Mouse (Mus musculus) embryonic facial prominence, embryonic 11.5 days (tissue): ENCODE measurements around the gene Kifc5b. TPM values are rescaled to one million over a fixed set of nuclear protein-coding genes. Genes with fewer than 3 reads are reported as not detected.

Source experiments
- ATAC-seq: fragments of 200-750 bp; cut with Nextera tagmentation; replicated peaks from 2 replicates; pipeline ENCODE4 v1.8.0; 2017; ENCODE audit warnings: low read depth; ENCODE audit not compliant: insufficient number of reproducible peaks, low FRiP score, low TSS enrichment
- DNase-seq: peaks from one replicate; pipeline ENCODE4 v3.0.0-alpha.2; 2015; ENCODE audit warnings: low spot score
- H3K27ac ChIP-seq: fragments of 300-500 bp; sonication (generic); replicated peaks from 2 replicates; pipeline ENCODE4 v1.5.1; 2014; ENCODE audit warnings: mild to moderate bottlenecking, low read depth, low read length, control low read depth
- H3K27me3 ChIP-seq: fragments of 300-500 bp; sonication (generic); 2 replicates; pipeline ENCODE4 v1.6.1; 2014; ENCODE audit warnings: mild to moderate bottlenecking, low read length, moderate library complexity, mixed read lengths; ENCODE audit not compliant: control insufficient read depth, insufficient read depth
- H3K36me3 ChIP-seq: fragments of 300-500 bp; sonication (generic); replicated peaks from 2 replicates; pipeline ENCODE4 v1.6.1; 2014; ENCODE audit warnings: low read depth, mild to moderate bottlenecking, low read length, moderate library complexity, mixed read lengths; ENCODE audit not compliant: control insufficient read depth, insufficient read depth
- H3K4me1 ChIP-seq: fragments of 300-500 bp; sonication (generic); 2 replicates; pipeline ENCODE4 v1.6.1; 2014; ENCODE audit warnings: low read length, mixed read lengths; ENCODE audit not compliant: control insufficient read depth, insufficient read depth
- H3K4me2 ChIP-seq: fragments of 300-500 bp; sonication (generic); 2 replicates; pipeline ENCODE4 v1.6.1; 2014; ENCODE audit warnings: low read depth, mild to moderate bottlenecking, control low read depth, low read length, moderate library complexity
- H3K4me3 ChIP-seq: fragments of 300-500 bp; sonication (generic); 2 replicates; pipeline ENCODE4 v1.5.1; 2014; ENCODE audit warnings: low read depth, low read length, control low read depth
- H3K9ac ChIP-seq: fragments of 300-500 bp; sonication (generic); replicated peaks from 2 replicates; pipeline ENCODE4 v1.6.1; 2014; ENCODE audit warnings: mild to moderate bottlenecking, control low read depth, low read length
- H3K9me3 ChIP-seq: fragments of 300-500 bp; sonication (generic); replicated peaks from 2 replicates; pipeline ENCODE4 v1.6.1; 2016; ENCODE audit warnings: mild to moderate bottlenecking, low read length, inconsistent platforms, mixed read lengths; ENCODE audit not compliant: control insufficient read depth
- WGBS: fragments of 180-500 bp; shearing (Covaris S2); extraction: QIAGEN DNeasy Blood & Tissue Kit; methylation state at CpG from one replicate; pipeline ENCODE4 v1.1.7; 2014; 5-methylcytosine and 5-hydroxymethylcytosine counted together
- polyA plus RNA-seq: library from polyadenylated mRNA; unstranded; fragments of >200 nt; fragmentation: Nextera tagmentation; extraction: Ambion mirVana; gene quantifications from 2 replicates; pipeline ENCODE4 v1.2.1, GENCODE M21; 2014

Kifc5b gene
- polyA plus RNA-seq, 1 experiment from 2014 or later, result 3.9 TPM

DNA sequence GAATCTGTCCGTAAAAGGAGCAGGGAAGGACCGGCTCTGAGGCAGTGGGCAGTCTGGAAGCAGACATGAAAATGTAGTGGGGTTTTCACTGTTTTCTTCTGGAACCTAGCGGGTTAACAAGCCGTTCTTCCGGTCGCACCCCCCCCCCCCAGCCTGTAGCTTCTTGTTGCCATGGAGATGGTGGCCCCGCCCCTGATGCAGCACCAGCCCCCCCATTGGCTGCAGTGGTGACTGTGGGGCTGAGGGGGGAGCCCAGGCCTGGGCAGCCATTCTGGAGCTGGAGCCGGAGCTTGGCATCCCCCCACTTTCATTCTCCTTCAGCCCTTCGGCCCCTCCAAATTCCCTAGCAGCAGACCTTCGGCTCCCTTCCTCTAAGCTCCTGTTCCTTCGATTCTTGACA is 34.5 kb downstream of the Kifc5b start:
- Histone ChIP-seq H3K4me3 (peak overlapping the region; percentile 23), H3K9ac (peak overlapping the region; percentile 62; the same call in 1 of the 2 replicates), H3K27ac (no peak overlapping the region), H3K36me3 (no peaks in the 10 kb centered on the region), H3K27me3 (no peaks in the 10 kb centered on the region), H3K9me3 (no peaks in the 10 kb centered on the region), H3K4me2 (peak overlapping the region; percentile 81), H3K4me1 (peaks cover 17% of the 10 kb centered on the region)
- under 1% methylated on average over 11 of the region's 11 CpGs for WGBS
- DNase-seq (peak; percentile 90), ATAC-seq (peak; percentile 57; the same call in 1 of the 2 replicates)

DNA sequence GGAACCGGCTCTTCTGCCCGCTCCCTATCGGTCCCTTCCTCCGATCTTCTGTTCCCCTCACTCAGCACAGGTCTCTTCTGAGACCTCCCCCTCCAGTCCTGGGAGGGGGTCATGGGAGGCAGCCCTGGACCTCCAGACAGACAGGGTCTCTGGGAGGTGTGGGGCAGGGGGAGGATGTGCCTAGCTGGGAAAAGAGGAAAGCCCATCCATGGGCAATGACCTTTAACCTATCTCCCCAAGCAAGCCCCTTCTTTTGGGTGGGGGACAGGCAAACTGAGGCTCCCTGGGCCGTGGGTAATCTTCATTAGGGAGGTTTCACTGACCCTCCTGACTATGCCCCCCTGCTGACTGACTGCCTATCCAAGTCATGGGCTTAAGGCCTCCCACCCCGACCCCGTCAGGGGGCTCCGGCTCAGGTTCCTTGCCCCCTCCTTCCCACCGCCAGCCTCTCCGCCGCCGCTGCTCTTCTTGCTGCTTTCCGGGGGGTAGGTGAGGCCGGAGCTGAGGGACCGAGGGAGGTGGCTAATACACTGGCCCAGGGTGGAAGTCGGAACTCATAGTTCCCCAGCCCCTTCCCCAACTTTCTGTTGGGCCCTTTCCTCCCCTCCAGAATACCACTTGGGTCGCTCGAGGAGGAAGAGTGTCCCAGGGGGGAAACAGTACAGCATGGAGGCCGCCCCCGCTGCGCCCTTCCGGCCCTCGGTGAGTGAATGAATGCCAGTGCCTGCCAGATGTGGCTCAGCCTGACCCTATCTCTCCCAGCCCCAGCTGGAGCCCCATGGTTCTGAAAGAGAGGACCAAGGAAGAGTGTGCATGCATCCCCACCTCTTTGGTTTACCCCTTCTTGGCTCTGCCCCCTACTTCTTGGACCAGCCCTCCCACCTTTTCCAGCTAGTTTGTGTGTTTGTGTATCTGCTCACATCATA is 35.3 kb downstream of the Kifc5b start:
- Histone ChIP-seq H3K4me1 (peaks cover 17% of the 10 kb centered on the region), H3K27me3 (no peaks in the 10 kb centered on the region), H3K9ac (peak overlapping the region; percentile 62), H3K9me3 (no peaks in the 10 kb centered on the region), H3K36me3 (no peaks in the 10 kb centered on the region), H3K4me2 (peak overlapping the region; percentile 81), H3K27ac (no peak overlapping the region), H3K4me3 (peak overlapping the region; percentile 23)
- DNase-seq (no peak), ATAC-seq (peak; percentile 15; the same call in 1 of the 2 replicates)
- WGBS, result 1% methylated on average over 23 of the region's 23 CpGs

DNA sequence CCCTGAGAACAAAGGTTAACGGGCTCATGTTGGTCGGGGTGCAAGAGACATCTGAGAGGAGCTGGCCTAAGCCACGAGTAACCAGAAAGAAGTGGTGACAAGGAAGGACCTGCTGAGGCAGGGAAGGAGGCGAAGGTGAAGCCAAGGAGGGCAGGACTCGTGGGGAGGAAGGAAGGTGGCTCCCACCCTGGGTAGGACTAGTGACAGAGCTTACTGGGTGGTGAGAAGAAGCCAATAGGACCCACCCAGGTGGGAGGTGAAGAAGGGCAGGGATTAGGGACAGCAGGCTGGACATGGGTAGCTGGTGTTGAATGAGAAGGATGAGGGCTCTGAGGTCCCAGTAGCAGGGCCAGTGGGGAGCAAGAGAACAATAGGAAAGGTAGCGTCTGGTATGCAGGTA is 36.3 kb downstream of the Kifc5b start:
- H3K4me2 ChIP-seq, result peak overlapping the region; percentile 81
- H3K4me3 ChIP-seq, result peak overlapping the region; percentile 23
- DNase-seq (no peak), ATAC-seq (no peak)
- H3K9me3 ChIP-seq, result no peaks in the 10 kb centered on the region
- H3K27ac ChIP-seq, result no peak overlapping the region
- H3K36me3 ChIP-seq, result no peaks in the 10 kb centered on the region; the same call in 1 of the 2 replicates
- no peaks in the 10 kb centered on the region for H3K27me3 ChIP-seq
- WGBS, result 19% methylated on average over 6 of the region's 6 CpGs
- peak overlapping the region; percentile 62 for H3K9ac ChIP-seq
- peaks cover 17% of the 10 kb centered on the region for H3K4me1 ChIP-seq

DNA sequence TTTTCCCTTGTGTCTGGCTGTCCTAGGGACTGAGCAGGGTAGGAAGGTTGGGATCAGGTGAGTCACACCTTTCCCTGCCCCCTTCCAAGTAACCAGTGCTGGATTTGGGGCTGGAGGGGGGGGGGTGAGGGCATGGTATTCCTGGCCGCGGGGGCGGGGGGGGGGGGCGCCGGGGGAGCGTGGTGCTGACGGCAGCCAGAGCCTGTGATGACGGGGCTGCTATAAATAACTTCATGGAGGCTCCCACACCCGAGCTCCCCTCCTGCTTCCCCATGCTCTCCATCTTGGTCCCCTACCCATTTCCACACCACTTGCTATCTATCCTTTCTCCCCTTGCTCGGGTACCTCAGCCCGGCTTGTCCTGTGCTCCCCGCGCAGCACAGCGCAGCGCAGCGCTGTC is 36.8 kb downstream of the Kifc5b start:
- DNase-seq, result no peak
- no peaks in the 10 kb centered on the region for H3K27me3 ChIP-seq
- H3K4me3 ChIP-seq, result 0 out of 2 replicates have a peak overlapping the region, but pooled peaks have one; percentile 15
- peak overlapping the region; percentile 62 for H3K9ac ChIP-seq
- ATAC-seq, result no peak
- H3K4me1 ChIP-seq, result peaks cover 17% of the 10 kb centered on the region
- H3K36me3 ChIP-seq, result no peaks in the 10 kb centered on the region; the same call in 1 of the 2 replicates
- WGBS, result 15% methylated on average over 8 of the region's 16 CpGs
- H3K27ac ChIP-seq, result no peak overlapping the region
- no peaks in the 10 kb centered on the region for H3K9me3 ChIP-seq
- peak overlapping the region; percentile 81 for H3K4me2 ChIP-seq

DNA sequence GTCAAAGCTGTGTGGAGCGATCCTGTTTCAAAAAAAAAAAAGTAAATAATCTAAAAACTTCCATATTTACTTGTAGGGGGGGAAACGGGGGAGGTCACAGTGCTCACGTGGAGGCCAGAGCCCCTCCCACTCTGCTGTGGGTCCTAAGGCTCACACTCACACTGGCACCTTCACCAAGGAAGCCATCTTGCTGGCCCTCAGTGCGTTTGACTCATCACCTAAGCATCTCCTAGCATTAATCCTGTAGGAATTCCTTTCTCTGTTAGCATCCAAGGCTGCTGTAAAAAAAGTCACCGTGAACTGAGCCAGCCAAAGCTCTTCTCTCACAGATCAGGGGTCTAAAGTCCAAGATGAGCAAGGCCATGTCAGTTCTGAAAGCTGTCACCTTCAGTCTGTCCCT is 39.4 kb downstream of the Kifc5b start:
- H3K27ac ChIP-seq, result no peak overlapping the region
- DNase-seq (no peak), ATAC-seq (no peak)
- H3K4me3 ChIP-seq, result no peak overlapping the region
- H3K27me3 ChIP-seq, result no peaks in the 10 kb centered on the region
- H3K4me2 ChIP-seq, result no peak overlapping the region
- H3K36me3 ChIP-seq, result peaks cover 3% of the 10 kb centered on the region
- no peak overlapping the region for H3K9ac ChIP-seq
- H3K9me3 ChIP-seq, result no peaks in the 10 kb centered on the region
- peaks cover 10% of the 10 kb centered on the region; the same call in 1 of the 2 replicates for H3K4me1 ChIP-seq
- 86% methylated on average over 5 of the region's 5 CpGs for WGBS

DNA sequence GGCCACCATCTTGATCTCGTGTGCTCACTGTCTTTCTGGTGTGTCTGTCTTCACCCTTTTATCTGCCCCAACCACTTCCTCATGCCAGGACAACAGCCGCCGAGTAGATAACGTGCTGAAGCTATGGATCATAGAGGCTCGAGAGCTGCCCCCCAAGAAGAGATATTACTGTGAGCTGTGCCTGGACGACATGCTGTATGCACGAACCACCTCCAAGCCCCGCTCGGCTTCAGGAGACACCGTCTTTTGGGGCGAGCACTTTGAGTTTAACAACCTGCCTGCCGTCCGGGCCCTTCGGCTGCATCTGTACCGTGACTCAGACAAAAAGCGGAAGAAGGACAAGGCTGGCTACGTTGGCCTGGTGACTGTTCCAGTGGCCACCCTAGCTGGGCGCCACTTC is 40.0 kb downstream of the Kifc5b start:
- Histone ChIP-seq H3K27me3 (no peaks in the 10 kb centered on the region), H3K4me1 (peaks cover 9% of the 10 kb centered on the region; the same call in 1 of the 2 replicates), H3K27ac (no peak overlapping the region), H3K9ac (no peak overlapping the region), H3K36me3 (peaks cover 7% of the 10 kb centered on the region), H3K9me3 (no peaks in the 10 kb centered on the region), H3K4me3 (no peak overlapping the region), H3K4me2 (no peak overlapping the region)
- 92% methylated on average over 18 of the region's 18 CpGs for WGBS
- ATAC-seq (no peak), DNase-seq (no peak)

DNA sequence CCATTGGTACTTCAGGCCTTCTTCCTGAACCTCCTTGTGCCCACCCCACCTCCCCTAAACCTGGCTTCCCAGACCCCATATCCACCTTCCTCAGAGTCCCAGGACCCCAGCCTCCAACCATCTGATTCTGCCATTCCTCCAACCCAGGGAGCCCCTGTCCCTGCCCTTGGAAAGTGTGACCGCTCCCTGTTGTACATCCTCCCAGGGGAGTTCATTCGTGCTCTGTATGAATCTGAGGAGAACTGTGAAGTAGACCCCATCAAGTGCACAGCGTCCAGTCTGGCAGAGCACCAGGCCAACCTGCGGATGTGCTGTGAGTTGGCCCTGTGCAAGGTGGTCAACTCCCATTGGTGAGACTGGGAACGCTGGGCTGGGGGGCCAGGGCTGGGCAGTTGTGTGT is 41.0 kb downstream of the Kifc5b start:
- ATAC-seq (no peak), DNase-seq (no peak)
- 95% methylated on average over 5 of the region's 5 CpGs for WGBS
- Histone ChIP-seq H3K36me3 (peaks cover 7% of the 10 kb centered on the region), H3K9me3 (no peaks in the 10 kb centered on the region), H3K4me3 (no peak overlapping the region), H3K27ac (no peak overlapping the region), H3K9ac (no peak overlapping the region), H3K4me2 (no peak overlapping the region), H3K4me1 (peaks cover 3% of the 10 kb centered on the region; the same call in 1 of the 2 replicates), H3K27me3 (no peaks in the 10 kb centered on the region)

DNA sequence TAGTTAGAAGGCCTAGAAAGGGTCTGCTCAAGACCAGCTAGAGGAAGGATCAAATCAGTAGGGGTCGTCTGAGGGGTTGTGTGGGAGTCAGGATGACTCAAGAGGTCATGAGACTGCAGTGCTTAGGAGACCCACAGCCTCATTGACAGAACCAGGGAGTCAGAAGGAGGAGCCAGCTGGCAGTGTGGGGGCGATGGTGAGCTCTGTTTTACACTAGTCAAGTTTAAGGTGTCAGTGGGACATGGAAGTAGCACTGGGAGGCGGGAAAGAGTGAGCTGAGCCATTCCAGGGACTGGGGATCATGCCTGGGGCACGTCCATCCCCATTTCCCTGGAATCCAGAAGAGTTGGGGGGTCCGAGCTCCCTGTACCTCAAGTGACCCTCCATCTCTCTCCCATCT is 42.0 kb downstream of the Kifc5b start:
- H3K27ac ChIP-seq, result no peak overlapping the region
- H3K4me2 ChIP-seq, result no peak overlapping the region
- H3K27me3 ChIP-seq, result no peaks in the 10 kb centered on the region
- WGBS, result 60% methylated on average over 5 of the region's 5 CpGs
- H3K4me1 ChIP-seq, result no peaks in the 10 kb centered on the region
- no peak overlapping the region for H3K4me3 ChIP-seq
- DNase-seq (no peak), ATAC-seq (no peak)
- peaks cover 7% of the 10 kb centered on the region for H3K36me3 ChIP-seq
- no peak overlapping the region for H3K9ac ChIP-seq
- H3K9me3 ChIP-seq, result no peaks in the 10 kb centered on the region
